Mouse (Mus musculus) heart, embryonic 12.5 days (tissue): ENCODE measurements around the gene Ak1. TPM values are rescaled to one million over a fixed set of nuclear protein-coding genes. Genes with fewer than 3 reads are reported as not detected.
A peak's percentile ranks its signal among the peaks of the same experiment; 100 is the strongest.

Experiments
- ATAC-seq: fragments of 200-750 bp; cut with Nextera tagmentation; 2 replicates; pipeline ENCODE4 v1.8.0; 2017; ENCODE audit warnings: moderate TSS enrichment, moderate library complexity; ENCODE audit not compliant: insufficient number of reproducible peaks, low FRiP score
- H3K27ac ChIP-seq: fragments of 300-500 bp; sonication (generic); 2 replicates; pipeline ENCODE4 v1.5.1; 2016; ENCODE audit warnings: mild to moderate bottlenecking, moderate library complexity; ENCODE audit not compliant: poor library complexity, severe bottlenecking
- H3K27me3 ChIP-seq: fragments of 300-500 bp; sonication (generic); replicated peaks from 2 replicates; pipeline ENCODE4 v1.6.1; 2016; ENCODE audit warnings: mild to moderate bottlenecking, moderate library complexity
- H3K36me3 ChIP-seq: fragments of 300-500 bp; sonication (generic); 2 replicates; pipeline ENCODE4 v1.6.1; 2016; ENCODE audit warnings: mild to moderate bottlenecking, moderate library complexity
- H3K4me1 ChIP-seq: fragments of 300-500 bp; sonication (generic); replicated peaks from 2 replicates; pipeline ENCODE4 v1.6.1; 2016; ENCODE audit warnings: mild to moderate bottlenecking
- H3K4me2 ChIP-seq: fragments of 300-500 bp; sonication (generic); 2 replicates; pipeline ENCODE4 v1.6.1; 2016; ENCODE audit warnings: mild to moderate bottlenecking, moderate library complexity
- H3K4me3 ChIP-seq: fragments of 300-500 bp; sonication (generic); 2 replicates; pipeline ENCODE4 v1.5.1; 2016; ENCODE audit warnings: mild to moderate bottlenecking
- H3K9ac ChIP-seq: fragments of 300-500 bp; sonication (generic); 2 replicates; pipeline ENCODE4 v1.6.1; 2016; ENCODE audit warnings: mild to moderate bottlenecking, moderate library complexity
- H3K9me3 ChIP-seq: fragments of 300-500 bp; sonication (generic); replicated peaks from 2 replicates; pipeline ENCODE4 v1.6.1; 2016; ENCODE audit warnings: mild to moderate bottlenecking, moderate library complexity
- WGBS: fragments of 180-500 bp; shearing (Covaris S2); methylation state at CpG from one replicate; pipeline ENCODE4 v1.1.7; 2016; 5-methylcytosine and 5-hydroxymethylcytosine counted together
- polyA plus RNA-seq: library from polyadenylated mRNA; unstranded; fragments of >200 nt; fragmentation: Nextera tagmentation; extraction: Ambion mirVana; gene quantifications from 2 replicates; pipeline ENCODE4 v1.2.1, GENCODE M21; 2016

The Ak1 gene
- polyA plus RNA-seq, 1 experiment from 2014 or later: 285 TPM

DNA sequence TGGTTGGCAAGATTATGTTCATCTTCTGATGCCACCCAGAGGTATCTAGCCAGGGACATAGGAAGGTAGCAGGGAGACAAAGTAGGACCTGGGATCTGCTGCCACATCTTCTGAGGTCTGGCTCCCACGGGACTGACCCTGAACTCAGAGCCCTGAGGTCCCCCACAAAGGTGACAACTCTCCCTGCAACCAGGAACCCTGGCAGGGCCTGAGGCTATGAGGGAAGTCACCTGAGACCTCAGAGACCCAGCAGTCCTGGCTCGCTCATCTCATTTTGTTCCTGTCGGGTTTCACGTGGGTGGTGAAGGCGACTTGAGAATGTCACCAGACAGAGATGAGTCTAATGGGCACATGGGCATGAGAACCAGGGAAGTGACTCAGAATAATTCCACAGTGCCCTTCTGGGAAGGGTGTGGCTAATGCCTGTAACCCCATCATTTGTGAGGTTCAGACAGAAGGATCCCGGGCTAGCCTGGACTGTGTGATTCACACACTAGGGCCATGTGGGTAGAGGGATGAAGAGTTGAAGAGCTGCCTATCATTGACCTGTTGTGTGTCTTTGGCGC, 36.3 kb upstream of the Ak1 start:
- no peak overlapping the region for H3K4me2 ChIP-seq
- no peak overlapping the region for H3K9ac ChIP-seq
- H3K27me3 ChIP-seq: peaks cover 7% of the 10 kb centered on the region; the same call in 1 of the 2 replicates
- H3K4me3 ChIP-seq: no peak overlapping the region
- peaks cover 43% of the 10 kb centered on the region for H3K4me1 ChIP-seq
- H3K9me3 ChIP-seq: no peaks in the 10 kb centered on the region
- no peak overlapping the region for H3K27ac ChIP-seq
- WGBS: 76% methylated on average over 7 of the region's 7 CpGs
- peaks cover 6% of the 10 kb centered on the region for H3K36me3 ChIP-seq
- ATAC-seq: no peak

DNA sequence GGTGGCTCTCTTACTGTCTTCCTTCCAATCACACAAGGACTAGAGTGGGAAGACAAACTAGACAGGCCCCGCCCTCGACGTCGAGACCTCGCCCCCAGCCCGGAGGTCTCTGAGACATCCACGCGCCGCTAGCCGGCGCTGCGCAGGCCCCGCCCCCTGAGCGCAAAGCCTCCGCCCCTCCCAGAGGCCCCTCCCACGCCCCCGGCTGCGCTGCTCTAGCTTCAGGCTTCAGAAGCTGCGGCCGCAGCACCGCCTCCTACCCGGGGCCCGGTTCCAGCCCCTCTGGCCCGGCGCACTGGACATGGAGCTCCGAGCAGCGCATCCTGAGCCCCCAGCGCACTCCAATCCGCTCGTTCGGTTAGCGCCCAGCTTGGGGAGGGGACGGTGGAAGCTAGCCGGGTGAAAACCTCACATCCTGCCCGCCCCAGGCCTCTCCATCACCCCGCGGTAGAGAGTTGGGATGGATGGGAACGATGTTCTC, 34.6 kb upstream of the Ak1 start, which contains the start of gene St6galnac4:
Gene St6galnac4 (plus strand): TSS at position 225 of the 481 bp plus-strand sequence.
- Histone ChIP-seq H3K4me3 (peak within 1 kb of the TSS; percentile 75), H3K36me3 (peaks cover 16% of the 10 kb centered on the region), H3K9me3 (no peaks in the 10 kb centered on the region), H3K9ac (peak within 1 kb of the TSS; percentile 83), H3K27ac (peak within 1 kb of the TSS; percentile 83), H3K4me1 (peaks cover 44% of the 10 kb centered on the region), H3K4me2 (peak within 1 kb of the TSS; percentile 86), H3K27me3 (no peaks in the 10 kb centered on the region)
- under 1% methylated on average over 38 of the region's 38 CpGs for WGBS
- peak; percentile 90 for ATAC-seq

DNA sequence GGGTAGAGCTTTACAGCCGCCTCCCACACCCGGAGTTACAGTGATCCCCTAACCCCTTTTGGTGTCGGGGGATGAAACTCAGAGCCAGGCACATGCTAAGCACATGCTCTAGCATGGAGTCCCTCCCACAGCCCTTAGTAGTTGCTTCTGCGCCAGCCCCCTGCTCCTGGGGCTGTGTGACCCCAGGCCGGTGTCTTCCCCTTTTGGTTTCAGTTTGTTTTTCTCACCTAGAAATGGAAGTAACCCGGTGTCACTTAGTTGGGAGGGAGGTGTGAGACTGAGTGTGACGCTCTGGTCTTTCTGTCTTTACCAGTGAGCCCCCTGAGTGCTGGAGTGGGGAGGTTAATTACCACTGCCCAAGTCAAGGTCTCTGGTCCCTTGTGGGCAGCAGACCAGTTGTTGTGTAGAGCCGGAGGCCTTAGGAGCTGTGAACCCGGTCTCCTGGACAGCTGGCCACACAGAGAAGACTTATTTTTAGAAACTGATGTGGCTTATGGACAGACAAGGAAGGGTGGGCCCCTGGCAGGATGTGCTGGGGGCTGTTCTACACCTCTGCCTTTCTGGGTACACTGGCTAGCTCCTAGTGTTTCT, 33.7 kb upstream of the Ak1 start:
- 8% methylated on average over 9 of the region's 9 CpGs for WGBS
- no peaks in the 10 kb centered on the region for H3K9me3 ChIP-seq
- peak overlapping the region; percentile 75 for H3K4me3 ChIP-seq
- ATAC-seq: peak; percentile 6; the same call in 1 of the 2 replicates
- H3K27ac ChIP-seq: peak overlapping the region; percentile 83
- peaks cover 25% of the 10 kb centered on the region for H3K36me3 ChIP-seq
- H3K4me2 ChIP-seq: peak overlapping the region; percentile 86
- H3K9ac ChIP-seq: peak overlapping the region; percentile 83
- peaks cover 43% of the 10 kb centered on the region for H3K4me1 ChIP-seq
- H3K27me3 ChIP-seq: no peaks in the 10 kb centered on the region

DNA sequence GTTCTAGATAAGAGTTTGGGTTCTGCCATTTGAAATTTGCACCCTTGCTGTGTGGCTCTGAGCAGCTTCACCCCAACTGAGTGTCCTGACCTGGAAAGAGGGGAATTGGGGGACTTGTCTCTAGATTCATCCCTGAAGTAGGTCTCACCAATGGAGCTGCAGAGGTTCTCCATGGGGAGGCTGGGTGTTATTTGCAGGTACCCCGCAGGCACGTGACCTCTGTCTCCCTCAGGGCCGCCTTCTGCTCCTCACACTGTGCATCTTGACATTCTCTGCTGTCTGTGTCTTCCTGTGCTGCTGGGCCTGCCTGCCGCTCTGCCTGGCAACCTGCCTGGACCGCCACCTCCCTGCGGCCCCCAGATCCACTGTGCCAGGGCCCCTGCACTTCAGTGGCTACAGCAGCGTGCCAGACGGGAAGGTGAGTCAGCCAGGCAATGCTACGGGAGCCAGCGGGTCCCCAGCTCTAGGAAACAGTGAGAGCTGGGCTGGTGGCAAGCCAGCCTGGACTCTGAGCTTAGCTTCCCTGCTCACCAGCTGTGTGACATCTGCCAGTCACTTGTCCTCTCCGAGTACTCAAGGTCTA, 32.3 kb upstream of the Ak1 start:
- H3K4me1 ChIP-seq: peaks cover 38% of the 10 kb centered on the region
- H3K36me3 ChIP-seq: peaks cover 37% of the 10 kb centered on the region
- H3K4me2 ChIP-seq: peak overlapping the region; percentile 86
- ATAC-seq: no peak
- 45% methylated on average over 11 of the region's 11 CpGs for WGBS
- no peaks in the 10 kb centered on the region for H3K27me3 ChIP-seq
- H3K9me3 ChIP-seq: no peaks in the 10 kb centered on the region
- 0 out of 2 replicates have a peak overlapping the region, but pooled peaks have one; percentile 1 for H3K4me3 ChIP-seq
- H3K9ac ChIP-seq: 0 out of 2 replicates have a peak overlapping the region, but pooled peaks have one; percentile 44
- H3K27ac ChIP-seq: peak overlapping the region; percentile 63

DNA sequence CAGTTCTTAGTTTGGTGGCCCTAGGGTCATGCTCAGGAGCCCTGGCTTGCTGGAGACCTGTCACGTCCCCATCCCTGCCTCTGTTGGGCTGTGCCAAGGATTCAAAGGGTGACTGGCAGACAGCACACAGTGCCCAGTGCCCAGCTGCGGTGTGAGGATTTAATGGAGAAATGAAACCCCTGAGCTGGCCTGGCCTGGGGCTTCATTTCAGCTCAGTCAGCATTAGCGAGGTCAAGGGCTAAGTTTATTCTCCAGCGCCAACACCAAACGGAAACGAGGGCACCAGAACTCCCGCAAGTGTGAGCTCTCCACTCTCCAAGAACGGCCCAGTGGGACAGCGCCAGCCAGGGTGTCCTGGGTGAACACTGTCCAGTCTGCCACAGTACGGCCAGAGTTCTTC, 31.3 kb upstream of the Ak1 start:
- 82% methylated on average over 10 of the region's 10 CpGs for WGBS

GRCm38 (mm10) chr2:32591249-32591648, 30.3 kb upstream of the Ak1 start:
- Histone ChIP-seq H3K27me3 (no peaks in the 10 kb centered on the region), H3K27ac (no peak overlapping the region), H3K4me1 (peaks cover 38% of the 10 kb centered on the region), H3K9ac (no peak overlapping the region), H3K36me3 (peaks cover 57% of the 10 kb centered on the region), H3K4me2 (no peak overlapping the region), H3K9me3 (no peaks in the 10 kb centered on the region), H3K4me3 (no peak overlapping the region)
- WGBS: 70% methylated on average over 6 of the region's 6 CpGs
- no peak for ATAC-seq

More for the DNA sequence above, 31.3 kb upstream of the Ak1 start:
- no peak for ATAC-seq
- Histone ChIP-seq H3K27me3 (no peaks in the 10 kb centered on the region), H3K4me2 (no peak overlapping the region), H3K36me3 (peaks cover 47% of the 10 kb centered on the region), H3K4me1 (peaks cover 38% of the 10 kb centered on the region), H3K9ac (no peak overlapping the region), H3K9me3 (no peaks in the 10 kb centered on the region), H3K4me3 (no peak overlapping the region), H3K27ac (no peak overlapping the region)

DNA sequence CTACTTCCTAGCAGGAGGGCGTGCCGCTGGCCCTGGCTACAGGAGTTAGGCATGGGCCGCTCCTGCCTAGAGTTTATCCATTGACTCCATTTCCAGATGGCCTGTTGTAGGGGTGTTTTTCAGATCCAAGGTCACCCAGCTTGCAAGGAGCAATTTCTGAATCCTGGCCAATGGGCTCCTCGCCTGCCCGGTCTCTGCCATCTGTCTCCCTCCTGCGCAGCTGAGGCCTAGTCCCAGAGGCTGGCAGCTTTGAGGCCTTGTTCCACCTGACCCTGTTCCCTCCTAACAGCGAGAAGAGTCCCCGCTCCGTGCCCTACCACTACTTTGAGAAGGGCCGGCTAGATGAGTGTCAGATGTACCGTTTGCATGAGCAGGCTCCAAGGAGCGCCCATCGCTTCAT, 24.8 kb upstream of the Ak1 start:
- Histone ChIP-seq H3K4me2 (no peak overlapping the region), H3K9ac (no peak overlapping the region), H3K27me3 (no peaks in the 10 kb centered on the region), H3K27ac (no peak overlapping the region), H3K4me3 (no peak overlapping the region), H3K36me3 (peaks cover 70% of the 10 kb centered on the region), H3K9me3 (no peaks in the 10 kb centered on the region), H3K4me1 (peaks cover 6% of the 10 kb centered on the region)
- WGBS: 91% methylated on average over 13 of the region's 13 CpGs
- no peak for ATAC-seq

- Histone ChIP-seq H3K4me1 (peaks cover 12% of the 10 kb centered on the region), H3K9ac (no peak overlapping the region), H3K27ac (no peak overlapping the region), H3K36me3 (peaks cover 68% of the 10 kb centered on the region), H3K9me3 (no peaks in the 10 kb centered on the region), H3K4me3 (no peak overlapping the region), H3K4me2 (no peak overlapping the region), H3K27me3 (no peaks in the 10 kb centered on the region)
- ATAC-seq: no peak
- WGBS: 84% methylated on average over 5 of the region's 5 CpGs
These were observed 24.3 kb upstream of the Ak1 start for GRCm38 (mm10) chr2:32597248-32597647.

- Histone ChIP-seq H3K9ac (no peak overlapping the region), H3K4me1 (peaks cover 16% of the 10 kb centered on the region), H3K9me3 (no peaks in the 10 kb centered on the region), H3K27me3 (no peaks in the 10 kb centered on the region), H3K27ac (no peak overlapping the region), H3K36me3 (peaks cover 63% of the 10 kb centered on the region), H3K4me2 (no peak overlapping the region), H3K4me3 (no peak overlapping the region)
- WGBS: 89% methylated on average over 5 of the region's 5 CpGs
- no peak for ATAC-seq
These were observed 23.9 kb upstream of the Ak1 start for GRCm38 (mm10) chr2:32597699-32598098.

GRCm38 (mm10) chr2:32598506-32598905, 23.1 kb upstream of the Ak1 start:
- ATAC-seq: no peak
- no peak overlapping the region for H3K9ac ChIP-seq
- no peaks in the 10 kb centered on the region for H3K27me3 ChIP-seq
- H3K36me3 ChIP-seq: peaks cover 57% of the 10 kb centered on the region
- H3K27ac ChIP-seq: no peak overlapping the region
- no peak overlapping the region for H3K4me3 ChIP-seq
- H3K4me1 ChIP-seq: peaks cover 17% of the 10 kb centered on the region
- no peak overlapping the region for H3K4me2 ChIP-seq
- 86% methylated on average over 8 of the region's 8 CpGs for WGBS
- no peaks in the 10 kb centered on the region for H3K9me3 ChIP-seq

DNA sequence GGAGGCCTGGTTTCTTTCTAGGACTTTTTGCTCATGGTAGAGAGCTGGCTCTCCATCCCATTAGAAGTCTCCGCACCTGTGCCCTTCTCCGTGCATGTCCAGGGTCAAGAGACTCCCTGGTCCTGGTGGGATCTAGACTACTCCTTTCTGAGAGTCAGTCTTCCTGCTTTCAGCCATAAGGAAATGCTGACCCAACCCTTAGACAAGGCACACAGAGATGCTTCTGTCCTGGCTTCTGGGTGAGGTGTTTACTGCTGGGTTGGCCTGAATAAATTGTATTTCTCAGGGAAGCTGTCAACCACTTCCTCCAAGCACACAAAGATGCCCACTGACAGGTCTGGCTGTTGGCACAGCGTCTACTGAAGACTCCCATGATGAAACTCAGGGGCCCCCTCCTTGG, 22.1 kb upstream of the Ak1 start, which contains the start of gene St6galnac6:
Gene St6galnac6 (plus strand): TSS at position 301 of the 400 bp plus-strand sequence.
- H3K9me3 ChIP-seq: no peaks in the 10 kb centered on the region
- no peak within 1 kb of the TSS for H3K4me3 ChIP-seq
- WGBS: 82% methylated on average over 3 of the region's 3 CpGs
- H3K27me3 ChIP-seq: no peaks in the 10 kb centered on the region
- peaks cover 17% of the 10 kb centered on the region for H3K4me1 ChIP-seq
- peaks cover 48% of the 10 kb centered on the region for H3K36me3 ChIP-seq
- H3K9ac ChIP-seq: 0 out of 2 replicates have a peak within 1 kb of the TSS, but pooled peaks have one; percentile 10
- ATAC-seq: no peak
- H3K4me2 ChIP-seq: no peak within 1 kb of the TSS
- H3K27ac ChIP-seq: no peak within 1 kb of the TSS
